Mouse (Mus musculus) liver, embryonic 11.5 days (tissue): ENCODE results near the gene Cd200r3. TPM values are rescaled to one million over a fixed set of nuclear protein-coding genes. Genes with fewer than 3 reads are reported as not detected.

ENCODE experiments used
- ATAC-seq: fragments of 200-750 bp; cut with Nextera tagmentation; replicated peaks from 2 replicates; pipeline ENCODE4 v1.8.0; 2017; ENCODE audit warnings: moderate number of reproducible peaks, mild to moderate bottlenecking, moderate TSS enrichment, moderate library complexity; ENCODE audit not compliant: low FRiP score
- DNase-seq: peaks from one replicate; pipeline ENCODE4 v3.0.0-alpha.2; 2017; ENCODE audit warnings: low spot score
- H3K27ac ChIP-seq: fragments of 300-500 bp; sonication (generic); 2 replicates; pipeline ENCODE4 v1.5.1; 2014; ENCODE audit warnings: mild to moderate bottlenecking, low read depth, low read length, control low read depth
- H3K27me3 ChIP-seq: fragments of 300-500 bp; sonication (generic); replicated peaks from 2 replicates; pipeline ENCODE4 v1.6.1; 2014; ENCODE audit warnings: low read length, mixed read lengths; ENCODE audit not compliant: control insufficient read depth, insufficient read depth
- H3K36me3 ChIP-seq: fragments of 300-500 bp; sonication (generic); 2 replicates; pipeline ENCODE4 v1.6.1; 2014; ENCODE audit warnings: mild to moderate bottlenecking, low read length, moderate library complexity, mixed read lengths; ENCODE audit not compliant: control insufficient read depth, insufficient read depth
- H3K4me1 ChIP-seq: fragments of 300-500 bp; sonication (generic); replicated peaks from 2 replicates; pipeline ENCODE4 v1.6.1; 2014; ENCODE audit warnings: low read length, mixed read lengths; ENCODE audit not compliant: control insufficient read depth, insufficient read depth
- H3K4me2 ChIP-seq: fragments of 300-500 bp; sonication (generic); 2 replicates; pipeline ENCODE4 v1.6.1; 2014; ENCODE audit warnings: mild to moderate bottlenecking, control low read depth, moderate library complexity
- H3K4me3 ChIP-seq: fragments of 300-500 bp; sonication (generic); 2 replicates; pipeline ENCODE4 v1.5.1; 2014; ENCODE audit warnings: low read depth, low read length, control low read depth
- H3K9ac ChIP-seq: fragments of 300-500 bp; sonication (generic); 2 replicates; pipeline ENCODE4 v1.6.1; 2014; ENCODE audit warnings: low read depth, low read length, control low read depth
- H3K9me3 ChIP-seq: fragments of 300-500 bp; sonication (generic); 2 replicates; pipeline ENCODE4 v1.6.1; 2016; ENCODE audit warnings: low read length, inconsistent platforms, mixed read lengths; ENCODE audit not compliant: control insufficient read depth
- WGBS: fragments of 180-500 bp; shearing (Covaris S2); extraction: QIAGEN DNeasy Blood & Tissue Kit; methylation state at CpG from one replicate; pipeline ENCODE4 v1.1.7; 2014; 5-methylcytosine and 5-hydroxymethylcytosine counted together
- polyA plus RNA-seq: library from polyadenylated mRNA; unstranded; fragments of >200 nt; fragmentation: Nextera tagmentation; extraction: Ambion mirVana; gene quantifications from 2 replicates; pipeline ENCODE4 v1.2.1, GENCODE M21; 2014

Cd200r3 gene
- polyA plus RNA-seq, 1 experiment from 2014 or later, result 0.64 TPM

- ATAC-seq (no peak), DNase-seq (no peak)
- H3K27ac ChIP-seq, result no peak overlapping the region
- H3K4me2 ChIP-seq, result no peak overlapping the region
- 63% methylated on average over 3 of the region's 3 CpGs for WGBS
- no peak overlapping the region for H3K9ac ChIP-seq
- H3K4me3 ChIP-seq, result no peak overlapping the region
- H3K27me3 ChIP-seq, result no peaks in the 10 kb centered on the region
- no peaks in the 10 kb centered on the region for H3K36me3 ChIP-seq
- no peaks in the 10 kb centered on the region for H3K9me3 ChIP-seq
- H3K4me1 ChIP-seq, result no peaks in the 10 kb centered on the region
Observed at GRCm38 (mm10) chr16:44983379-44984060, 40.0 kb downstream of the Cd200r3 start.

- Histone ChIP-seq H3K27me3 (no peaks in the 10 kb centered on the region), H3K36me3 (no peaks in the 10 kb centered on the region), H3K4me1 (no peaks in the 10 kb centered on the region), H3K9ac (no peak overlapping the region), H3K27ac (no peak overlapping the region), H3K9me3 (no peaks in the 10 kb centered on the region), H3K4me3 (no peak overlapping the region), H3K4me2 (no peak overlapping the region)
- no peak for DNase-seq
- ATAC-seq, result no peak
Observed at GRCm38 (mm10) chr16:44984111-44984510, 40.6 kb downstream of the Cd200r3 start.

- Histone ChIP-seq H3K36me3 (no peaks in the 10 kb centered on the region), H3K4me1 (no peaks in the 10 kb centered on the region), H3K27me3 (no peaks in the 10 kb centered on the region), H3K9ac (no peak overlapping the region), H3K4me3 (no peak overlapping the region), H3K27ac (no peak overlapping the region), H3K9me3 (no peaks in the 10 kb centered on the region), H3K4me2 (no peak overlapping the region)
- DNase-seq, result no peak
- no peak for ATAC-seq
- 73% methylated on average over 3 of the region's 3 CpGs for WGBS
Observed at GRCm38 (mm10) chr16:44984925-44985324, 41.4 kb downstream of the Cd200r3 start.

- H3K9me3 ChIP-seq, result no peaks in the 10 kb centered on the region
- H3K36me3 ChIP-seq, result no peaks in the 10 kb centered on the region
- DNase-seq (no peak), ATAC-seq (no peak)
- H3K9ac ChIP-seq, result no peak overlapping the region
- no peak overlapping the region for H3K4me2 ChIP-seq
- no peaks in the 10 kb centered on the region for H3K27me3 ChIP-seq
- H3K27ac ChIP-seq, result no peak overlapping the region
- H3K4me3 ChIP-seq, result no peak overlapping the region
- WGBS, result 54% methylated on average over 2 of the region's 2 CpGs
- H3K4me1 ChIP-seq, result no peaks in the 10 kb centered on the region
Observed at GRCm38 (mm10) chr16:44986029-44986428, 42.6 kb downstream of the Cd200r3 start.

GRCm38 (mm10) chr16:44988667-44989357, 45.3 kb downstream of the Cd200r3 start:
- Histone ChIP-seq H3K4me2 (no peak overlapping the region), H3K36me3 (no peaks in the 10 kb centered on the region), H3K4me1 (no peaks in the 10 kb centered on the region), H3K27ac (no peak overlapping the region), H3K9ac (no peak overlapping the region), H3K4me3 (no peak overlapping the region), H3K27me3 (no peaks in the 10 kb centered on the region), H3K9me3 (no peaks in the 10 kb centered on the region)
- ATAC-seq (no peak), DNase-seq (no peak)
- 80% methylated on average over 4 of the region's 4 CpGs for WGBS

GRCm38 (mm10) chr16:44993319-44994019, 50.0 kb downstream of the Cd200r3 start:
- Histone ChIP-seq H3K36me3 (no peaks in the 10 kb centered on the region), H3K27ac (no peak overlapping the region), H3K4me2 (no peak overlapping the region), H3K9ac (no peak overlapping the region), H3K4me3 (no peak overlapping the region), H3K27me3 (no peaks in the 10 kb centered on the region), H3K9me3 (no peaks in the 10 kb centered on the region), H3K4me1 (no peaks in the 10 kb centered on the region)
- ATAC-seq (no peak), DNase-seq (no peak)
- 65% methylated on average over 4 of the region's 4 CpGs for WGBS

GRCm38 (mm10) chr16:44994206-44994953, 50.9 kb downstream of the Cd200r3 start:
- H3K4me2 ChIP-seq, result no peak overlapping the region
- WGBS, result 79% methylated on average over 6 of the region's 6 CpGs
- no peak overlapping the region for H3K4me3 ChIP-seq
- no peaks in the 10 kb centered on the region for H3K36me3 ChIP-seq
- no peak for ATAC-seq
- H3K9me3 ChIP-seq, result no peaks in the 10 kb centered on the region
- H3K9ac ChIP-seq, result no peak overlapping the region
- H3K27me3 ChIP-seq, result no peaks in the 10 kb centered on the region
- H3K4me1 ChIP-seq, result no peaks in the 10 kb centered on the region
- no peak for DNase-seq
- no peak overlapping the region for H3K27ac ChIP-seq

GRCm38 (mm10) chr16:44995111-44995510, 51.6 kb downstream of the Cd200r3 start:
- DNase-seq, result no peak
- Histone ChIP-seq H3K36me3 (no peaks in the 10 kb centered on the region), H3K27ac (no peak overlapping the region), H3K27me3 (no peaks in the 10 kb centered on the region), H3K9ac (no peak overlapping the region), H3K4me1 (no peaks in the 10 kb centered on the region), H3K4me3 (no peak overlapping the region), H3K9me3 (no peaks in the 10 kb centered on the region), H3K4me2 (no peak overlapping the region)
- ATAC-seq, result no peak
- 65% methylated on average over 1 of the region's 1 CpGs for WGBS
